Mouse (Mus musculus): ENCODE results near the gene Ndufb10. TPM values are rescaled to one million over a fixed set of nuclear protein-coding genes. Genes with fewer than 3 reads are reported as not detected.
A peak's percentile ranks its signal among the peaks of the same experiment; 100 is the strongest.

Gene Ndufb10
- polyA plus RNA-seq, 1 experiment from 2014 or later: 221 TPM

DNA sequence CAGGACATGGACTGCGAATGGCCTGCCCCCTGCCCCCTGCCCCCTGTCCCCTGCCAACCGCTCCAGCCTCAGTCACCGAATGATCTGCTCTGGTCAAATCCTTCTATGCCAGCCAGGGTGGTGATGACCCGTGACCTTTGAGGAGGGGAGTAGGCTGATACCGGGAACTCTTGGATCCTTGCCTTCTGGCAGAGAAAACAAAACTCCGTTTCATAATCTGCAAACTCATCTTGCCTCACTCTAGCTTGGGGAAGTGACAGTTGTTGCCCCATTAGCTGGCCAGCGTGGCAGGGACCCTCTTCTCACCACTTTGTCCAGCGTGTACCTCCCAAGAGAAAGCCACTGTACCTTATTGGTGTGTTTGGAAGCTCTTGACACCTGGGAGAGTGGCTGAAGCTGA, 18.0 kb upstream of the Ndufb10 start:
- H3K27me3 ChIP-seq (ENCODE audit: insufficient read depth, low read length): no peaks in the 10 kb centered on the region
- no peak overlapping the region; the same call in 1 of the 2 replicates for H3K9ac ChIP-seq
- H3K27ac ChIP-seq (ENCODE audit: low read depth): no peak overlapping the region
- no peak for DNase-seq
- H3K4me1 ChIP-seq (ENCODE audit: insufficient read depth): peaks cover 2% of the 10 kb centered on the region; the same call in 1 of the 2 replicates
- H3K9me3 ChIP-seq (ENCODE audit: low read depth, low read length): no peaks in the 10 kb centered on the region
- peaks cover 12% of the 10 kb centered on the region; the same call in 1 of the 2 replicates for H3K36me3 ChIP-seq (ENCODE audit: insufficient read depth)
- no peak for ATAC-seq (ENCODE audit: insufficient read depth)
- H3K4me3 ChIP-seq (ENCODE audit: low read depth, low read length): no peak overlapping the region
- WGBS: 76% methylated on average over 8 of the region's 8 CpGs
- H3K4me2 ChIP-seq: no peak overlapping the region
- no peak for TF ChIP-seq CTCF (IDR thresholded peaks at IDR 0.05; ENCODE audit: low read depth)

- TF ChIP-seq CTCF (IDR thresholded peaks at IDR 0.05; ENCODE audit: low read depth): no peak
- WGBS: 68% methylated on average over 8 of the region's 8 CpGs
- Histone ChIP-seq H3K9me3 (ENCODE audit: low read depth, low read length) (no peaks in the 10 kb centered on the region), H3K36me3 (ENCODE audit: insufficient read depth) (peaks cover 12% of the 10 kb centered on the region; the same call in 1 of the 2 replicates), H3K27me3 (ENCODE audit: insufficient read depth, low read length) (no peaks in the 10 kb centered on the region), H3K4me2 (no peak overlapping the region), H3K9ac (no peak overlapping the region), H3K27ac (ENCODE audit: low read depth) (no peak overlapping the region), H3K4me3 (ENCODE audit: low read depth, low read length) (no peak overlapping the region), H3K4me1 (ENCODE audit: insufficient read depth) (peaks cover 11% of the 10 kb centered on the region)
- DNase-seq: no peak
- ATAC-seq (ENCODE audit: insufficient read depth): no peak
Measured at GRCm38 (mm10) chr17:24739926-24740325, 15.6 kb upstream of the Ndufb10 start.

DNA sequence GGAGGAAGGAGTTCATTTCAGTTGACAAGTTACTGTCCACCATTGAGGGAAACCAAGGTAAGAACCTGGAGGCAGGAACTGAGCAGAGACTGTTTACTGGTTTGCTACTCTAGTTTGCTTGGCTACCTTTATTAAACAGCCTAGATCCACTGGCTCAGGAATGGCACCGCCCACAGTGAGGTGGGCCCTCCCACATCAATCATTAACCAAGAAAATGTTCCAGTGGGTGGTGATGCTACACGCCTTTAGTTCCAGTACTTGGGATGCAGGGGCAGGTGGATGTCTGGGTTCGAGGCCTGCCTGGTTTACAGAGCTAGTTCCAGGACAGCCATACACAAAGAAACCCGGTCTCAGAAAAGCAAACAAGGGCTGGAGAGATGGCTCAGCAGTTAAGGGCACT, 14.0 kb upstream of the Ndufb10 start:
- Histone ChIP-seq H3K4me2 (no peak overlapping the region), H3K27ac (ENCODE audit: low read depth) (no peak overlapping the region), H3K9me3 (ENCODE audit: low read depth, low read length) (no peaks in the 10 kb centered on the region), H3K4me3 (ENCODE audit: low read depth, low read length) (no peak overlapping the region), H3K36me3 (ENCODE audit: insufficient read depth) (peaks cover 12% of the 10 kb centered on the region; the same call in 1 of the 2 replicates), H3K9ac (no peak overlapping the region), H3K4me1 (ENCODE audit: insufficient read depth) (peaks cover 11% of the 10 kb centered on the region), H3K27me3 (ENCODE audit: insufficient read depth, low read length) (no peaks in the 10 kb centered on the region)
- TF ChIP-seq CTCF (IDR thresholded peaks at IDR 0.05; ENCODE audit: low read depth): no peak
- ATAC-seq (ENCODE audit: insufficient read depth): no peak
- DNase-seq: no peak
- WGBS: 72% methylated on average over 4 of the region's 4 CpGs

DNA sequence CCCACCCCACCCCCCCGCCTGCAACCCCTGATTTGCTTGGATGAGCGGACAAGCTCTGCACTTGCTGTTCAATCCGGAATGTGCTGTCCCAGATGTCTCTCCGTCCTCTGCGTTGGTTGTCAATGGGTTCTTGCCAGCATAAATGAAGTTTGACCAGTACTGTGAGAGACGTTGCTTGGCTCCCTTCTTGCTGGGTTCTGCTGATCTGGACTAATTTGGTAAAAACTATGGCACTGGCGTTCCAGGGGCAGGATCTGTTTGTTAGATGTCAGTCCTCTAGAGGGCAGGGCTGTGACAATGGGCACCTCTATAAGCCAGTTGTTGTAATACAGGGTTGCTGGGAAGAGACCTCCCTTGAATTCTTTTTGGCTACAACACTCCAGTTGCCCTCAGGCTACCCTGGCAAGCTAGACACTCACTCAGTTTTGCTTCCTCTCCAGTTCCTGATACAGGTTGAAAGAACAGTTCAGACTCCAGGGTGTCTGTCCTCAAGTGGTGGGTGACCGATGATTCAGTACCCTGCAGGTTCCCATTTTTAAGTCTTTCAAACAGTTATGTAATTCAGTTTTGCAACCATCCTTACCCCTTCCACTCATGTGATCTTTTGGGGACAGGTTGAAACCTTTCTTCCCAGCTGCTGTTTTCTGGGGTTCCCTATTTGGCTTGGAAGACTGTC, 13.0 kb upstream of the Ndufb10 start:
- Histone ChIP-seq H3K9me3 (ENCODE audit: low read depth, low read length) (no peaks in the 10 kb centered on the region), H3K4me1 (ENCODE audit: insufficient read depth) (peaks cover 11% of the 10 kb centered on the region), H3K4me2 (peak overlapping the region; percentile 83), H3K27ac (ENCODE audit: low read depth) (no peak overlapping the region), H3K9ac (peak overlapping the region; percentile 76), H3K4me3 (ENCODE audit: low read depth, low read length) (peak overlapping the region; percentile 65), H3K27me3 (ENCODE audit: insufficient read depth, low read length) (no peaks in the 10 kb centered on the region), H3K36me3 (ENCODE audit: insufficient read depth) (peaks cover 8% of the 10 kb centered on the region; the same call in 1 of the 2 replicates)
- WGBS: 26% methylated on average over 8 of the region's 8 CpGs
- DNase-seq (no peak), ATAC-seq (ENCODE audit: insufficient read depth) (no peak)
- peak; percentile 25; the same call in 1 of the 2 replicates for TF ChIP-seq CTCF (IDR thresholded peaks at IDR 0.05; ENCODE audit: low read depth)

DNA sequence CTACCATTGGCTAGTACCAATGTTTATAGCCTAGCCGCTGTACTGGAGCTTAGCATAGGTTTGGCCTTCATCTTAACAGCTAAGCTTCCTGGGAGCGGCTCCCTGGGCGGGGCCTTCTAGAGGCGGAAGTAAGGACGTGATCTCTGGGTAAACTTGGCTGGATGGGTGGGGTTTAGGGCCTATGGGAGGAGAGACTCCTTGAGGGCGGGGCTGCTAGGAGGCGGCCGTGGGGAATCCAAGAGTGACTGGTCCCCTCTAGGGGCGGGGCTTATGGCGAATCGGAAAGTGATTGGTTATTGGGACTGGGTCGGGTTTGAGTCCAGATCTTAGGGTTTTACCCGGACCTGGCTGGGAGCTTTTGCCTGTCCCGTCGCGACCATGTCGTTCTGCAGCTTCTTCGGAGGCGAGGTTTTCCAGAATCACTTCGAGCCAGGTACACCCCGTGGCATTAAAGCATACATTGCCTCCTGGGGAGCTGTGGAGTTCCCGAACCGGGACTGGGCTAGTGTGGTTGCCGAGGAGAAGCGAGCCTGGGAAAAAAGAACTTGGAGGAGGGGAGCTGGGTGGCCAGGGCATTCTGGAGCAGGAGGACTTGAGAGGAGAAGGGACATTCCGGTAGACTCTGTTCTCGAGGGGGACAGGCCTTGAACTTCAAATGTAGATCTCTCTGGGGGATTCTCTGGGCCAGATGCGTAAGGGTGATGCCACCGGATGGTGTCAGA, 12.2 kb upstream of the Ndufb10 start, which contains the start of gene Msrb1:
Msrb1 (plus strand) TSS at position 313 of the 722 bp plus-strand sequence.
- Histone ChIP-seq H3K4me2 (peak within 1 kb of the TSS; percentile 83), H3K36me3 (ENCODE audit: insufficient read depth) (no peaks in the 10 kb centered on the region), H3K4me1 (ENCODE audit: insufficient read depth) (peaks cover 11% of the 10 kb centered on the region), H3K27me3 (ENCODE audit: insufficient read depth, low read length) (no peaks in the 10 kb centered on the region), H3K9me3 (ENCODE audit: low read depth, low read length) (no peaks in the 10 kb centered on the region), H3K9ac (peak within 1 kb of the TSS; percentile 76), H3K27ac (ENCODE audit: low read depth) (peak within 1 kb of the TSS; percentile 59), H3K4me3 (ENCODE audit: low read depth, low read length) (peak within 1 kb of the TSS; percentile 65)
- peak; percentile 99 for DNase-seq
- no peak for TF ChIP-seq CTCF (IDR thresholded peaks at IDR 0.05; ENCODE audit: low read depth)
- 2% methylated on average over 29 of the region's 29 CpGs for WGBS
- ATAC-seq (ENCODE audit: insufficient read depth): peak; percentile 97

DNA sequence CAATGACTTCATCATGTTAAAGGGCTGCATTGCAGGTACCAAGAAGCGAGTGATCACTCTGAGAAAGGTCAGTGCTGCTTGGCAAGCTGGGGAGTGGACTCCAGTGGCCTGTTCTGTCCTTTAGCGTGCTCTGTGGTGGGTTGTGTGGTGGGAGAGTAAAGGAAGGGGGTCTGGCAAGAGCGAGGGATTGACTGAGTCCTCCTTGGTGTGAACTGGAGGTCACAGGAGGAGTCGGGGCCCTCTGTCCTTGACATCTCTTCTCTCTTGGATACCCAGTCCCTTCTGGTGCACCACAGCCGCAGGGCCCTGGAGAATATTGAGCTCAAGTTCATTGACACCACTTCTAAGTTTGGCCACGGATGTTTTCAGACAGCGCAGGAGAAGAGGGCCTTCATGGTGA, 11.2 kb upstream of the Ndufb10 start:
- Histone ChIP-seq H3K36me3 (ENCODE audit: insufficient read depth) (no peaks in the 10 kb centered on the region), H3K4me3 (ENCODE audit: low read depth, low read length) (no peak overlapping the region), H3K27ac (ENCODE audit: low read depth) (no peak overlapping the region), H3K4me1 (ENCODE audit: insufficient read depth) (peaks cover 11% of the 10 kb centered on the region), H3K9me3 (ENCODE audit: low read depth, low read length) (no peaks in the 10 kb centered on the region), H3K9ac (no peak overlapping the region), H3K4me2 (no peak overlapping the region), H3K27me3 (ENCODE audit: insufficient read depth, low read length) (no peaks in the 10 kb centered on the region)
- ATAC-seq (ENCODE audit: insufficient read depth): no peak
- WGBS: 85% methylated on average over 7 of the region's 7 CpGs
- no peak for TF ChIP-seq CTCF (IDR thresholded peaks at IDR 0.05; ENCODE audit: low read depth)
- no peak for DNase-seq

DNA sequence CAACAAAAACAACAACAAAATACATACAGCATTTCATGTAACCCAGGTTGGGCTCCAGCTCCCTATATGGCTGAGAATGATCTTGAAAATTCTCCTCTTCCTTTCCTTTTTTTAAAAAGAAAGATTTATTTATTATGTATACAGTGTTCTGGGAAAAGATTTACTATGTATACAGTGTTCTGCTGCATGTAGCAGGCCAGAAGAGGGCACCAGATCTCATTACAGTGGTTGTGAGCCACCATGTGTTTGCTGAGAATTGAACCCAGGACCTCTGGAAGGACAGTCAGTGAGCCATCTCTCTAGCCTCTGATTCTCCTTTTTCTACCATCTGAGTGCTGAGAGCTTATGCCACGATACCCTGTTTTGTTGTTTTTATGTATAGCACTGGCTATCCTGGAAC, 10.2 kb upstream of the Ndufb10 start:
- ATAC-seq (ENCODE audit: insufficient read depth) (no peak), DNase-seq (no peak)
- no peak overlapping the region for H3K9ac ChIP-seq
- no peak overlapping the region for H3K4me3 ChIP-seq (ENCODE audit: low read depth, low read length)
- peaks cover 11% of the 10 kb centered on the region for H3K4me1 ChIP-seq (ENCODE audit: insufficient read depth)
- no peak for TF ChIP-seq CTCF (IDR thresholded peaks at IDR 0.05; ENCODE audit: low read depth)
- H3K27me3 ChIP-seq (ENCODE audit: insufficient read depth, low read length): no peaks in the 10 kb centered on the region
- 78% methylated on average over 1 of the region's 1 CpGs for WGBS
- no peak overlapping the region for H3K4me2 ChIP-seq
- no peaks in the 10 kb centered on the region for H3K9me3 ChIP-seq (ENCODE audit: low read depth, low read length)
- H3K27ac ChIP-seq (ENCODE audit: low read depth): no peak overlapping the region
- no peaks in the 10 kb centered on the region for H3K36me3 ChIP-seq (ENCODE audit: insufficient read depth)

Data from lung, embryonic 14.5 days (tissue).